Mouse (Mus musculus) spleen, postnatal 10 days (tissue): ENCODE results near the gene Sap30.
A peak's percentile ranks its signal among the peaks of the same experiment; 100 is the strongest.
"Not testable (repeated sequence)": the region's sequence is repeated elsewhere in the genome, so short reads cannot be mapped to it uniquely, and the experiment has no call there.

Experiments used
- DNase-seq, 2 experiments: peaks; one replicate each; pipeline ENCODE4 v3.0.0; 2021 to 2022; ENCODE audit warnings: low spot score in 2 of 2

Sap30 gene

DNA sequence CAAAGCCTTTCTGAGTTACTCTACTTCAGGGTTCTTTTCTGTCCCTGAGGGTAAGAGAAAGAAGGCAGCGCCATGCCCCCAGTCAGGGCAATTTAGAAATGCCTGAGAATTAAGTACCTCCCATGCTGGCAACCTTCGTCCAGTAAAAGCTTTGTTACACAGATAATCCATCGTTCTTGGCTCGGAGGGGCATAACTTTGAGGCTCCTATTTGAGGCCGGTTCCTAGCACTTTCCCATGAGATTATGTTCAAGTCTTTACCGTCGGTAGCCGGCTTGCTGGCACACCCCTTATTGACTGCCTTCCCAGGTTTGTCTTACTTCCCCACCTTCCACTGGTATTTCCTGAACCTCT, 10.8 kb upstream of the Sap30 start:
- no peak for DNase-seq

DNA sequence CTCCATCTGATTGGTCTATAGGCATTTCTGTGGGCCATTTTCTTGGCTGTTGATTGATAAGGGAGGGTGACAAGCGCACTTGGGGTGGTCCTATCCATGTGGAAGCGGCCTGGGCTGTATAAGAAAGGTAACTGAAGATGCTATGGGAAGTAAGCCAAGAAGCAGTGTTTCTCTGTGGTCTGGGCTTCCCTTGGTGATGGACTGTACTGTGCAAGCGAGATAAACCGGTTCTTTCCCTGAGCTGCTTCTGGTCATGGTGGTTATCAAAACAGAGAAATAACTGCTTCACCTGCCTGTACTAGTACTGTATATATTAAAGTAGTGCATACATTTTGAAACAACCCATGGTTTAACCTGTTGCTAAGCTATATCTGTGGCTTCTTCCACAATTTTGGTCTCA, 4.2 kb upstream of the Sap30 start:
- DNase-seq: no peak

DNA sequence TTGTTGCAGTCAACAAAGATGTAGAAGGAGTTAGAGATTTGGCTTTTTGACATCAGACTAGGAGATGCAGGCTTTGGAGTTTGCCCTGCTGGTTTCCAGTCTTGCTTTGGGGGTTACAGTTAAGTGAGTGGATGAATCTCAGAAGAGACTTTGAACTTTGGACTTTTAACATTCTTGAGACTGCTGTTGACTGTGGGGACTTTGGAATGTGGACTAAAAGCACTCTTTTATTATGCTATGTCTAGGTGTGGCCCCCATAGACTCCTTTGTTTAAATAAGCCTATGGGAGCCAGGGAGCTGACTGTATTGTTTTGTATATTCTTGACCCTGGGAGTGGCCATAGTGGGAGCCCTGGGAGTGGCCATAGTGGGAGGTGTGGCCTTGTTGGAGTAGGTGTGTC, 2.2 kb upstream of the Sap30 start:
- no peak for DNase-seq

DNA sequence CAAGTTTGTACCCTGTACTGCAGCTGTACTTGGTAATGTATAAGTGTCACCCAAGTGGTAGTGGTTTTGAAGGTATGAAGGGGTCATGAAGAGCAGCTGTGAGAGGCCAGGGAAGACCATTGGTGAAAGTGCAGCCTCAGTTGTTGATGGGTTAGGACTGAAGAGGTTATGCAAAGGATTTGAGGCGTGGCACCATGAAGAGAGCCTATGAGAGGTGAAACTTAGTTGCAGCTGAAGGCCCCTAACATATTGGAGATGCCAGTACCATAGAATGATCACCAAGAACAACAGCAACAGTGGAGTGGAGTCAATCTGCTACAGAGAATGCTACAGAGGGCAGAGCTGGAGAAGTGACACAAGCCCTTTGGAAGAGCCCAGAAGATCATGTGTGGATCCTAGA, 1.7 kb upstream of the Sap30 start:
- no peak for DNase-seq

DNA sequence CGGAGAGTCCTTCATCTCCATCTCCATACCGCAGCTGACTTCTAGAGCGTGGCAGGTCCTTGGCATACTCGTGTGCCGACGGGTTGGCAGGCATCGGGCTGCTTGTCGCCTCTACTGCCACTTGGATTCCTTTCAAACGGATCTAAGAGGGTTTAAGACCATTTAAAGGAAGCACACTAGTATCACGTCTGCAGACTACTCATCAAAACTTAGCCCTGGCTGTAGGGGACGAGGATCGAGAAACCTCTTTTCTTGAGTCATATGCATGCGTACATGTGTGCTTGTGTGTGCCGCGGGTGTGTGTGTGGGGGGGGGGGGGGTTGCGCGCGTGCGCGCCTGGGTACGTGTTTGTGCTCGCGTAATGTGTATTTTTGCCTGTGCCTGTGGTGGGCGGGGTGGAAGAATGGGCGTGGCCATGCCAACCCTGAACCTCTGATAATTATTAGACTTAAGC, 679 bp upstream of the Sap30 start:
- peak; percentile 61 to 87 for DNase-seq

DNA sequence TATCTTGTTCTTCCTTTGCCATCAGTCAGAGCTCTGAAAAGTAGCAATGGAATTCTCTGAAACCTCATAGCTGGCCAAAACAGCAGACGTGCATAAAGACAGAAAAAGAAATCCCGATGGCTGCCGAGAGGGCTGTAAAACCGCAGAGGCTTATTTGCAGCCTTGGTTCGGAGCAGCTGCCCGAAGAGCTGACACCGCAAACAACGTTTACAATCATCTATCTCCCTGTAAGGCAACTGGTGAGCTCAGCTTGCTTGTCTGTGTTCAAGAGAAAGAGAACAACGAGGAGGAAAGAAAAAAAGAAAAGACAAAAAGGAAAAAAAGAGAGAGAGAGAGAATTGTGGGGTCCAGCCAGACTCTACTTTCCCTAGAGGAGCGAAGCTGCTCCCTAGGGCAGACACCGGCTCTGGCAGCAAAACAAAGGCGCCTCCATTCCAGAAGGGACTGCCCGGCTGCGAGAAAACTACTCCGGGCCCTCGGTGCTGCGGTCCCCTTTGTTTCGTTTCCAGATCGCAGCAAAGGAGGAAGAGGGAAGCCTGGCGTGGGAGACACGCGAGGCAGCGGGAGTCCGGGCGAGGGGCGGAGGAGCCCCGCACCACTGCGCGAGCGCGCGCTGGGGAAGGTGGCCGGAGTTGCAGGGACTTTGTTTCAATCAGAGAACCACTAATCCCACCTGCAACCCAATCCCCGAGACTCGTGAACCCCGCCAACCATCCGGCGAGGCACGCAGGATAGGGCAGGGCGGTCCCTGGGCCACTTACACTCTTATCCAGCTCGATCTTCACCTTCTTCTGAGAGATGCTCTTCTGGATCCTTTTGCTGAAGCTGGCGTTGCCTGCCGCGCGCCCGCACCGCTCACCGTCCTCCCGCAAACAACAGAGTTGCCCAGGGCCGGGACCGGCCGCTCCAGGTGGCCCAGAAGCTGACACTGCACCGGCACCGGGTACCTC, 894 bp downstream of the Sap30 start:
- DNase-seq: peak; percentile 61 to 69

DNA sequence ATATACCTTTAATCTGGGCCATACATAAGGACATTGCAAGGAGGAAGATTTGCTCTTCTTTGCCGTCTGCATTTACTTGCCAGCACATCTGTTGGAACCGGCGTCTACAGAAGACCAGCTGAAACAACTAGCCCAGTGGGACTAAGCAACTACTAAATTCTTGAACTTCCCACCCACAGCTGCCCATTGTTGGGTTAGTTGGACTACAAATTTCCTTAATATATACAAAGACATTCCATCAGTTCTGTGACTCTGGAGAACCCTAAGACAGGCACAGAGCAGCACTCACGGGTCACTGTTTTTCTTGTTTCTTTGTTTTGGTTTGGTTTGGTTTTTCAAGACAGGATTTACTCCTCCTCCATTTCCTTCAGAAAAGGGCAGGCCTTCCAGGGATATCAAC, 7.1 kb downstream of the Sap30 start:
- no peak for DNase-seq

DNA sequence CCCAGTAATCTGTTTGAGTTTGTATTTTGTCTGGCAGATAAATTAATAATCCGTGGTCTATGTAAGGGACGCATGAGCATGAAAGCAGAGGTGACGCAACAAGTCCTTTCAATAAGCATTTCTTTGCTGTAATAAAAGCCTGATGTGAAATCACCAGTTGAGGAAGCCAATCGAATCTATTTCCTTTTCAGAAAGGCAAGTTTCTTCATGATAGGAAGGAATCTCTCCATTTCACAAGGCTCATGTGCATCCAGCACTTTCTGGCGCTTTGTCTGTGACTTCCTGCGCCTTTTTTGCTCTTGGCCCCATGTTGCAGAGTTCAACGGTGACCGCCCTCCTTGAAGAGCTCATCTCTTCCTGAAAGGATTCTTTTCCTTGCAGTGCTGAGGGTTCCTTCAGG, 8.0 kb downstream of the Sap30 start:
- DNase-seq: no peak

DNA sequence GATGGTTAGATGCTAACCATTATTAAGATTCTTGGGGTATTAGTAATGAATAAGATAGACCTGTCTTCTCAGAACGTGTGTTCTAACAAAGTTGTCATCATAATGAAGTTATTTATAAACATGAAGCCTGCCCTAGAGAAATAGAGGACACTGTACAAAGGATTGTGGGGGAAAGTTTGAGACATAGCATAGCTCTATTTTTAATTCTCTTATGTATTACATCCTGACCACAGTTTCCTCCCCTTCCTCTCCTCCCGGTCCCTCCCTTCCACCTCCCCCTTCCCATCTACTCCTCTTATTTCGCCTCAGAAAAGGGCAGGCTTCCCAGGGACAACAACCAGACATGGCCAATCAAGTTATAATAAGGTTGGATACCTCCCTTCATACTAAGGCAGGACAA, 9.3 kb downstream of the Sap30 start:
- no peak for DNase-seq

DNA sequence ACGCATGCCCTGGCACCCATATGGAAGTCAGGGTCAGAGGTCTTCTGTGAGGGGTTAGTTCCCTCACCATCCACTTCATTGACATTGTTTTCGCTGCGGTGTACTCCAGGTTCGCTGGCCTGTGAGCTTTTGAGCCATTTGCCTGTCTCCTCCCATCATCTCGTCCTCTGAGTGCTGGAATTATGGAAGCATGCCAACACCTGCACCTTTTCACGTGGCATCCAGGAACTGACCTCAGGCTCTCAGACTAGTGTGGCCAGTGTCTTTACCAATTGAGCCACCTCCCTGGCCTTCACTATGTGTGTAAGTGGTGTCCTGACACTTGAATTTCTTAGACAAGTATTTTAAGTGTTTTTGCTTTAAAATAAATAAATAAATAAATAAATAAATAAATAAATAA, 13.9 kb downstream of the Sap30 start:
- no peak for DNase-seq

DNA sequence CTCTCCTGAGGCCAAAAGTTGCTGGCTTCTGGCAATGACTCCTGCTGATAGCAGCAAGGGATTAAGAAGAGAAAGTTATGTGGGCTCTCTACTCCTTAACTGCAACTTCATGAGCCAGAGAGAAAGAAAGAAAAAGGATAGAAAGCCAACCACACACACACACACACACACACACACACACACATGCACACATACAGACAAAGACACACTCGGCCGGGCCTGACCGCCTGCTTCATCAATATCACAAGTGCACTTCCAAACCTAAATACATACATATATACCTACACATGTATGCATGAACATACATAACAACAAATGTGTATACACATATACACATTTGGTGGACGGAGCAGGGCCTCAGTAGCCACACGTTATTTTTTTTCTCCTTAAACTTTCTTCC, 16.8 kb downstream of the Sap30 start:
- DNase-seq: no peak

DNA sequence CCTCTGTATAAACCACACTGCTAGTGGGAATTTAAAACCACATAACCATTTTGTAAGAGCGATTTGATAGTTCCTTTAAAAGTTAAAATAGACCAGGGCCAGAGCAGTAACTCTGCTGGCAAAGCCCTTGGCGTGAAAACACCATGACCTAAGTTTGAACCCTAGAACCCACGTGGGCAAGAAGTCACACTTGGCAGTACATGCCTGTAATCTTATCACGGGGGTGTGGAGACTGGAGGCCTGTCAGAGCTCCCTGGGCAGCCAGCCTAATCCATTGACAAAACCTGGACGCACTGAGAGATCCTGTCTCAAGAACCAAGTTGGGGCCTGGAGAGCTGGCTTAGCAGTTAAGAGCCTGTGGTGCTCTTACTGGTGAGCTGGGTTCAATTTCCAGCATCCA, 19.0 kb downstream of the Sap30 start:
- DNase-seq: no peak

DNA sequence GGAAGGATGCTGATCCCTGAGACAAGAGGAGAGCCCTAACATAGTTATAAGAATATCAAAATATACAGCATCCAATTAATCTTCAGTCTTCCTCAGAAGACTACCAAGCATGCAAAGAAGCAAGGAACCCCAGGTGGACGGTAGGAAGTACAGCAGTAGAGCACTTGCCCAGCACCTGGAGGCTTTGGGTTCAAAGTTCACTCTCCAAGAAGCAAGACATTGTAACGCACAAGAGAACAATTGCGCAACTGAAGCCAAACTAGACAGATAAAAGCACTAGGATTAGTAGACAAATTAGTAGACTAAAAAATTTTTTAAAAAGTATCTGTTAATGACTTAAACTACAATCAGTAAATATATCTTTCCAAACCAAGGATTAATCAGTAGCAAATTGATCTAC, 23.9 kb downstream of the Sap30 start:
- DNase-seq: no peak

DNA sequence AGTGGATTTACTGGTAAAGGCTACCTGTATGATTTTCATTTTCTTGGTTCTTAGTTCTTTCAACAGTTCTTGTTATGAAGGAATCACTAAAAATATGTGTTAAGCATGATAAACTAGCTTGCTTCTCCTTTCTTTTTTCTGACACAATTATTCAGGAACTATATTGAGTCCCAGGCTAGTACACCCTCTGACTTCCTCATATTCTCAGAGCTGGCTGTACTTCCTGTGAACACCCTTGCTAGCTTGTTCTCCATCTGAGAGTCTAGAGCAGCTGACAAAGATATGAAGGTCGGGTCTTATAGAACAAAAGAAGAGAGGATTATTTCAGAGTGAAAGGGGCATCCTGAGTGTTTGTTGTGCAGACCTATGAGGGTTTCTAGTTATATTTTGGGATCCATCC, 24.8 kb downstream of the Sap30 start:
- DNase-seq: no peak

DNA sequence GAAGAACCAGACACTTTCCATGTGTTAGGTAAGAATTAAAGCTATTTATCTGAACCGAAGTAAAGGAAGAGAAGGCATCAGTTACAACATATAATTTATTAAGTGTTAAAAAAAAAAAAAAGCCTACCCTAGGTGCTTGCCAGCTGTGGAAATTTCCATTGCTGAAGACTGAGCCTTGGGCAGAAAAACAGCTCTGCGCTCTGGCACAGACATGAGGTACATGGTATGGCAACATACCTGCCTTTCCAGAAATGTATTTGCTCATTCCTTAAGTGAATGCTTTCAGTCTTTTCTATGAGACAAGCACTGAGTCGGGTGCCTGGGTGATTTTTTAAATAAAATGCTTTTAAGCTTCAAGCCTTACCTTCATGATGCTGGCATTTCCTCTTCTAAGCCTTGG, 29.7 kb downstream of the Sap30 start:
- DNase-seq: no peak

DNA sequence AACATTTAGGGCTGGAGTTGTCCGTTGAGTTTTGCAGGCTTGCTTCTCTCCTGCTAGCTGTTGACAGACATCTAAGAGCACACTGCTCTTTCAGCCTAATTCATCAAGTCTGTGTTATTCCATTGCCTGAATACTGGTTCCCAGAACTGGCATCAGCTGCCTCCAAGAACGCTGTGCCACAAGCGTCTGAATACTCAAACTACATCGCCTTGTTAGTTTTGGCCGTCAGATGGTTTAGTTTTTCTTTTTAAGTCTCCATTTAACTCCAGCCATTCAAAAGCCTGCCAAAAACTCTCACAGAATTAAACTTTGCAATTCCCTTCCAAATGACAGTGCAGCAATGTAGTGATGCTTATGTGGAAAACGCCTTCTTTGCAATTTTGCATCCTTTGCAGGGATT, 30.5 kb downstream of the Sap30 start:
- no peak for DNase-seq

DNA sequence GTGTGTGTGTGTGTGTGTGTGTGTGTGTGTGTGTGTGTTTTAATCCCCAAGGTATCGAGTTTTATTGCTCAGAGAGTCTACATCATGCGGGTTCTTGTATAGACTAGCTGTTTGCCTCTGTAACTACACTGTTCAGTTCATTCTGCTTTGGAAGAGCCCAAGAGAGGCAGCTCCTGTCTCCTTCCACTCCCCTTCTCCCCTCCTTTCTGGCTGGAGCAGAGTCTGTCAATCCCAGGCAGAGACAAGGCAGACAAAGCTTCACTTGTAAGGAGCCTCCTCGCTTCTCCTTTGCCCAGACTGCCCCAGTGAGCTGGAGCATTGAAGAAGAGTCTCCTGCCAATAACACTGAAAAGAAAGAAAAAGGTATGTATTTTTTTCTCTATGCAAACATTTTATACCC, 31.9 kb downstream of the Sap30 start, which contains the start of gene Scrg1:
Gene Scrg1 (plus strand): TSS at position 159 of the 400 bp plus-strand sequence.
- DNase-seq: no peak

DNA sequence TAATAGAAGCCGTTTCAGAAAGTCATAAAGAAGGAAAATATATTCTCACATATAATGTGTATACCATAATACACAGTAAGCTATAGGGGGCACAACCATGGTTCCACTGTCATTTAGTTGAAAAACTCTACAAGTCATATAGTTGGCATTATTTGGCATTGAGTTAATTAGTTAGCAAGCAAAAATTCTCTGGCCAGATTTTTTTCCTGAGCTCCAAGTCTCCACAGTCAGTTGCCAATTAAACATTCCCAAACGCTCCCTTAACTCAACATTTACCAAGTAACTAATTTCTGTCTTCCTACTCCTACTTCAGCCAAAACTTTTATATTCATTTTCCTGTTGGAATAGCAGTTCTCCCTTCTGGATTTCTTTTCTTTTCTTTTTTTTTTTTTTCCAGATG, 34.3 kb downstream of the Sap30 start:
- no peak for DNase-seq

DNA sequence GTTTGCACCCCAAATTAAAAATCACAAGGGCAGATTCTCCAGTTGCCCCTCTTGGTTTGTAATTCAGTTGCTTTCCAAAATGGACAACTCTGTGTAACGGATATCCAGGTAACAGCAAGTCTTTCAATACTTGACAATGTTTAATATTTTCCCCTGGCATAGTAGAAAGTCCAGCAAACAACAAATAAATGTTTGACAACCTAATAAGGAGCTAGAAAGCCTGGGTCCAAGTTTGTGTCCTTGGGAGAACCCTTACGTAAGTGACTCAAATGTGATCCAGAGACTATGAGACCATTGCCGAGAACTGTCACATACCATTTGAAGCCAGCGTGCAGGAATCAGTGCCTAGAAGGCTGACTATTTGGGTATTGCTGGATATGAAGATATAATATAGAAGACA, 35.8 kb downstream of the Sap30 start:
- DNase-seq: no peak

DNA sequence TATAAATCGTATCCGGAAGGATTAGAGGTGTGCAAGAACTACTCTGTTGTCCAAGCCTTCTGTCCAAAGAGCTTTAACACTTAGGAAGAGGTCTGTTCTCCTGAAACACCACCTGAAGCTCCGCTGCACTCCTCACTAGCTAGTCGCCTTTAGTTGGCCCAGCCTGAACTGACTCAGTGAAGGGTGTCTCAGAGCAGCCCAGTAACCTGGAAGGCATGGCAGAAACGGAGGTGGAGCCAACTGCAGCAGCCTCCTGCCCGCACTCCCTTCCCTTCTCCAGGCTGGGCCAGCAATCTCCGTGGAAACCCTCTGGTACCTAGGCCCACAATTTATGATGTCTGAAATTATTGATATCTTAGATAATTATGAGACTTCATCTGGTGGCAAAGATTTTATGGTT, 36.9 kb downstream of the Sap30 start:
- no peak for DNase-seq

DNA sequence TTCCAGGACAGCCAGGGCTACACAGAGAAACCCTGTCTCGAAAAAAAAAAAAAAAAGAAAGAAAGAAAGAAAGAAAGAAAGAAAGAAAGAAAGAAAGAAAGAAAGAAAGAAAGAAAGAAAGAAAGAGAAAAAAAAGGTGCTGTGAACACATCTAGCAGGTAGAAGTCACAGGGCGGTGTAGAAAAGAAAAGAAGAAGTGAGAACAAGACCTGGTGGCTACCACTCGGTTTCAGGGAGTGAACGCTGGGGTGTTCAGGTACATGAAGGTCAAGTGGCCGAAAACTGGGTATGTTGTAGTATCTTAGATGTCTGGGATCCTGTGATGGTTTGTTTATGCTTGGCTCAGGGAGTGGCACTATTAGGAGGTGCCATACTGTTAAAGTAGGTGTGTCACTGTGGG, 41.8 kb downstream of the Sap30 start:
- DNase-seq: not testable (repeated sequence)

DNA sequence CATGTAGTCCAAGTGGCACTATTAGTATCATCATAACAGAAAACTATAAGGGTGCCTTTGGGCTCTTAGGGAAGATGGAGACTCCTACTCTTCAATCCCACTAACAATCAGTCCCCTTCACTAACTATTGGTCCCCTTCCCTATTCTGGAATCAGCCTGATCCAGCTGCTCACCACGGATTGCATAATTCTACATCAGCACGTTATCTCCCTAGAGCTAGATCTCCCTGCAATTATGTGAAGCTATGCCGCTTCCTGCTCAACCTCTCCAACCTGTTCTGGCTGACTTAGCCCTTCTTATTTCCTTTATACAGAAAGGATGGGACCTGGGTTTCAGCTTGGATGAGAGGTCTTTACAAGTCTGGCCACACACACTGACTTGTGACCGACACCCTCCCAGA, 44.4 kb downstream of the Sap30 start:
- no peak for DNase-seq

DNA sequence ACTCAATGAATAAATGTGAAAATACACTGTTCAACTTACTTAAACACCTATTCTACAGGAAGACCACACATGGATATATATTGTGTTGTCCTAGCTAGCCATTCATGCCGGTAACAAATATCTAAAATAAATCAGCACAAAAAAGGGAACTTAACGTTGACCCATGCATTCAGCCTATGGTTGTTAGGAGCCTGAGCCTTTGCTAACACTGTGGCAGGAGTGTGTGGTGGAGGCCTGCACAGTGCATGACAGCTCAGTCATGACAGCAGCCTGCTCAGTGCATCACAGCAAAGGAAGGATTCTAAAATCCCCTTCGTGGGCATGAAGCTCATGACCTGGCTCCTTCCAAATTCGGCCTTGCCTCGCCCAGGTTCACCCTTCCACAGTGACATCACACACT, 46.1 kb downstream of the Sap30 start:
- DNase-seq: no peak

DNA sequence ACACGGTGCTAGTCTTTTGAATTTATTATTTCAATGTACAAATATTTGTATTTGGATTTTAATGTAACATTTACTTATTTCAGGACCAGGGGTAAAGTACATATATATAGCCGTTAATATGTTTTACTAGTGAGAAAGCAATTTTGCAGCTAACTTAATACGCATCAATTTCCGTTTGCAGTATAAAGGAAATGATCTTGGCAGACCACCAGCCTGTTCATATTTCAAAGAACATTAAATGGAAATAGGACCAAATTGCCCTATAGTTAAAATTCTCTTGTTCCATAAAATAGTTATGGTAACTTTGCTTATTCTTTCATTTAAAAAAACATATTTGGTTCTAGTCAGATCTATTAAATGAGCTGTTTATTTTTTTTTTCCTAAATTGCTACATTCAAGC, 46.5 kb downstream of the Sap30 start:
- DNase-seq: no peak
